Mouse (Mus musculus) regulatory T cell (primary cell): Measurements from ENCODE around the gene Oscar.
"Not testable (repeated sequence)": the region's sequence is repeated elsewhere in the genome, so short reads cannot be mapped to it uniquely, and the experiment has no call there.

ENCODE experiments used
- in situ Hi-C: fragments of 300-600 bp; cut with MboI, MseI; formaldehyde crosslinking; loops from one replicate; pipeline ENCODE4 v1.15.1; 2025; ENCODE audit warnings: high pct_unique_total_duplicates

Gene Oscar

GRCm38 (mm10) chr7:3611006-3611405, 5.0 kb downstream of the Oscar start:
- in situ Hi-C loops, result loop anchor here (25.0 kb wide), 2 partner anchors 226 to 526 kb away; partner anchors contain the start of genes Gm15448, Leng8 and Pira2

- in situ Hi-C loops, result loop anchor here (25.0 kb wide), 2 partner anchors 227 to 527 kb away; partner anchors contain the start of genes Gm15448, Leng8 and Pira2
Observed at GRCm38 (mm10) chr7:3610437-3610836, 5.5 kb downstream of the Oscar start.

- in situ Hi-C loops, result loop anchor here (25.0 kb wide), 2 partner anchors 228 to 528 kb away; partner anchors contain the start of genes Gm15448, Leng8 and Pira2
Observed at GRCm38 (mm10) chr7:3609082-3609481, 6.9 kb downstream of the Oscar start.

- in situ Hi-C loops, result loop anchor here (25.0 kb wide), 2 partner anchors 229 to 529 kb away; partner anchors contain the start of genes Gm15448, Leng8 and Pira2
Observed at GRCm38 (mm10) chr7:3608668-3609067, 7.3 kb downstream of the Oscar start.

GRCm38 (mm10) chr7:3607391-3607790, 8.6 kb downstream of the Oscar start:
- in situ Hi-C loops, result loop anchor here (25.0 kb wide), 2 partner anchors 230 to 530 kb away; partner anchors contain the start of genes Gm15448, Leng8 and Pira2

GRCm38 (mm10) chr7:3606798-3607197, 9.2 kb downstream of the Oscar start:
- in situ Hi-C loops, result loop anchor here (25.0 kb wide), 2 partner anchors 231 to 531 kb away; partner anchors contain the start of genes Gm15448, Leng8 and Pira2

GRCm38 (mm10) chr7:3601119-3601518, 14.8 kb downstream of the Oscar start:
- in situ Hi-C loops, result loop anchor here (25.0 kb wide), 2 partner anchors 236 to 536 kb away; partner anchors contain the start of genes Gm15448, Leng8 and Pira2

- in situ Hi-C loops, result not testable (repeated sequence)
Observed at GRCm38 (mm10) chr7:3597755-3598154, 18.2 kb downstream of the Oscar start.

GRCm38 (mm10) chr7:3595146-3595545, 20.8 kb downstream of the Oscar start:
- in situ Hi-C loops, result no loop called here

- in situ Hi-C loops, result no loop called here
Observed at GRCm38 (mm10) chr7:3594686-3595085, 21.3 kb downstream of the Oscar start.

- in situ Hi-C loops, result no loop called here
Observed at GRCm38 (mm10) chr7:3593855-3594254, 22.1 kb downstream of the Oscar start.

- in situ Hi-C loops, result no loop called here
Observed at GRCm38 (mm10) chr7:3591534-3591933, 24.4 kb downstream of the Oscar start.

GRCm38 (mm10) chr7:3590550-3590949, 25.4 kb downstream of the Oscar start:
- in situ Hi-C loops, result no loop called here

- in situ Hi-C loops, result loop anchor here (10.0 kb wide), 1 partner anchor 242 kb away; no protein-coding TSS in a partner anchor
Observed at GRCm38 (mm10) chr7:3587292-3587691, 28.7 kb downstream of the Oscar start.

- in situ Hi-C loops, result loop anchor here (10.0 kb wide), 1 partner anchor 241 kb away; no protein-coding TSS in a partner anchor
Observed at GRCm38 (mm10) chr7:3586255-3586654, 29.7 kb downstream of the Oscar start.

- in situ Hi-C loops, result loop anchor here (10.0 kb wide), 1 partner anchor 241 kb away; no protein-coding TSS in a partner anchor
Observed at GRCm38 (mm10) chr7:3585763-3586162, 30.2 kb downstream of the Oscar start.

GRCm38 (mm10) chr7:3580029-3580428, 35.9 kb downstream of the Oscar start:
- in situ Hi-C loops, result loop anchor here (10.0 kb wide), 1 partner anchor 235 kb away; no protein-coding TSS in a partner anchor

GRCm38 (mm10) chr7:3578952-3579546, 36.9 kb downstream of the Oscar start:
- in situ Hi-C loops, result loop anchor here (5.0 kb wide), 1 partner anchor 357 kb away; no protein-coding TSS in a partner anchor

GRCm38 (mm10) chr7:3578196-3578595, 37.8 kb downstream of the Oscar start:
- in situ Hi-C loops, result loop anchor here (5.0 kb wide), 1 partner anchor 356 kb away; no protein-coding TSS in a partner anchor

GRCm38 (mm10) chr7:3576354-3577124, 39.4 kb downstream of the Oscar start:
- in situ Hi-C loops, result loop anchor here (5.0 kb wide), 1 partner anchor 354 kb away; no protein-coding TSS in a partner anchor

GRCm38 (mm10) chr7:3574216-3574615, 41.7 kb downstream of the Oscar start:
- in situ Hi-C loops, result no loop called here

GRCm38 (mm10) chr7:3571847-3572246, 44.1 kb downstream of the Oscar start:
- in situ Hi-C loops, result no loop called here
